Mouse (Mus musculus) testis, adult 2 months (tissue): ENCODE measurements around the gene Ghsr.

ENCODE experiments used
- CTCF ChIP-seq: fragments of 200-500 bp; IDR thresholded peaks from 2 replicates; pipeline ENCODE4 v1.5.1; 2012; ENCODE audit warnings: low read depth, mild to moderate bottlenecking, inconsistent platforms, low read length, moderate library complexity; ENCODE audit not compliant: control insufficient read depth, insufficient read depth, insufficient replicate concordance
- POLR2A ChIP-seq: fragments of 200-500 bp; IDR thresholded peaks from 2 replicates; pipeline ENCODE4 v1.6.1; 2012; ENCODE audit warnings: low read depth, mild to moderate bottlenecking, inconsistent platforms, low read length, moderate library complexity; ENCODE audit not compliant: control insufficient read depth

DNA sequence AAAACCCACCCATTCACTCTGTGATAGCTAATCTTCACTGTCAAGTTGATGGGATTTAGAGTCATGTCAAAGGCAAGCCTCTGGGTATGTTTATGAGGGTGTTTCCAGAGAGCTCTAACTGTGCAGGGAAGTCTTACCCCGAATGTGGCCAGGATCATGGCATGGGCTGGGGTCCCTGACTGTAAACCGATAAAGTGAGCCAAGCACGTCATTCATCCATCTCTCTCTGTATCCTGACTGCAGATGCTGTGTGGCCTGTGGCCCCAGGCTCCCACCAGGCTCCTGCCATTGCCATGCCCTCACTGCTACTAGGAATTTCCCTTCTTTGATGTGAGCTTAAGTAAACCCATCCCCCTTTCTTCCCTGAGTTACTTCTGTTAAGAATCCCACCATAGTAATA, 42.4 kb downstream of the Ghsr start:
- TF ChIP-seq POLR2A (no peak), CTCF (no peak)
